Mouse (Mus musculus): ENCODE results near the gene Hhip. TPM values are rescaled to one million over a fixed set of nuclear protein-coding genes. Genes with fewer than 3 reads are reported as not detected.

Gene Hhip
- total and polyA plus RNA-seq, 3 experiments = not detected

GRCm38 (mm10) chr8:79945501-79946076 is 112.2 kb downstream of the Hhip start:
- H3K9ac ChIP-seq (ENCODE audit: control insufficient read depth, low read depth, low read length, poor library complexity, severe bottlenecking) = no peak overlapping the region
- H3K27ac ChIP-seq (ENCODE audit: control insufficient read depth, low read depth, low read length) = no peak overlapping the region
- no peaks in the 10 kb centered on the region for H3K36me3 ChIP-seq (ENCODE audit: control insufficient read depth in 1 of 2, insufficient read depth in 2 of 2, low read length in 2 of 2)
- no peaks in the 10 kb centered on the region for H3K9me3 ChIP-seq (replicated peaks; ENCODE audit: insufficient read depth, low read length)
- H3K79me2 ChIP-seq (ENCODE audit: control insufficient read depth, insufficient read depth, low read length, poor library complexity) = no peaks in the 10 kb centered on the region
- H3K4me1 ChIP-seq (ENCODE audit: control insufficient read depth in 1 of 2, insufficient read depth in 2 of 2, low read length in 2 of 2) = no peaks in the 10 kb centered on the region
- H3K27me3 ChIP-seq (ENCODE audit: control insufficient read depth in 1 of 2, insufficient read depth in 2 of 2, low read length in 2 of 2) = no peaks in the 10 kb centered on the region
- DNase-seq (ENCODE audit: low read depth, low spot score) = no peak
- TF ChIP-seq CTCF (IDR thresholded peaks at IDR 0.05 in 2 of 3, conservative IDR thresholded peaks at IDR 0.05 in 1 of 3; ENCODE audit: control insufficient read depth in 1 of 3, insufficient read depth in 1 of 3, low read depth in 2 of 3, low read length in 3 of 3, poor library complexity in 1 of 3, severe bottlenecking in 1 of 3) = no peak
- TF ChIP-seq TCF12 (IDR thresholded peaks at IDR 0.05; ENCODE audit: low read depth, low read length) = no peak
- TF ChIP-seq ETS1 (IDR thresholded peaks at IDR 0.05; ENCODE audit: low read depth, low read length) = no peak
- no peak for TF ChIP-seq ELF1 (IDR thresholded peaks at IDR 0.05; ENCODE audit: low read depth, low read length)
- no peak for TF ChIP-seq GATA1 (IDR thresholded peaks at IDR 0.05; ENCODE audit: low read depth, low read length)
- TF ChIP-seq POLR2AphosphoS5 (IDR thresholded peaks at IDR 0.05; ENCODE audit: borderline replicate concordance, low read depth, low read length) = no peak
- TF ChIP-seq CHD2 (IDR thresholded peaks at IDR 0.05; ENCODE audit: low read length) = no peak
- no peak for TF ChIP-seq JUND (IDR thresholded peaks at IDR 0.05; ENCODE audit: low read depth, low read length)
- TF ChIP-seq MAX (IDR thresholded peaks at IDR 0.05; ENCODE audit: low read length) = no peak
- no peak for TF ChIP-seq SIN3A (IDR thresholded peaks at IDR 0.05; ENCODE audit: low read length)
- peak overlapping the region; percentile 26 to 39; a peak in 3 of 4 replicates for H3K4me3 ChIP-seq (ENCODE audit: control insufficient read depth in 1 of 2, insufficient read depth in 1 of 2, low read depth in 2 of 2, low read length in 2 of 2)

- Histone ChIP-seq H3K9ac (ENCODE audit: control insufficient read depth, low read depth, low read length, poor library complexity, severe bottlenecking) (no peak overlapping the region), H3K79me2 (ENCODE audit: control insufficient read depth, insufficient read depth, low read length, poor library complexity) (no peaks in the 10 kb centered on the region), H3K27ac (ENCODE audit: control insufficient read depth, low read depth, low read length) (no peak overlapping the region), H3K4me1 (ENCODE audit: control insufficient read depth in 1 of 2, insufficient read depth in 2 of 2, low read length in 2 of 2) (no peaks in the 10 kb centered on the region), H3K27me3 (ENCODE audit: control insufficient read depth in 1 of 2, insufficient read depth in 2 of 2, low read length in 2 of 2) (no peaks in the 10 kb centered on the region), H3K36me3 (ENCODE audit: control insufficient read depth in 1 of 2, insufficient read depth in 2 of 2, low read length in 2 of 2) (no peaks in the 10 kb centered on the region), H3K9me3 (replicated peaks; ENCODE audit: insufficient read depth, low read length) (no peaks in the 10 kb centered on the region), H3K4me3 (ENCODE audit: control insufficient read depth in 1 of 2, insufficient read depth in 1 of 2, low read depth in 2 of 2, low read length in 2 of 2) (no peak overlapping the region)
- no peak for DNase-seq (ENCODE audit: low read depth, low spot score)
- TF ChIP-seq HCFC1 (IDR thresholded peaks at IDR 0.05; ENCODE audit: low read depth, low read length) = no peak
Measured at GRCm38 (mm10) chr8:79941070-79941469, 116.7 kb downstream of the Hhip start.

- no peak overlapping the region for H3K27ac ChIP-seq (ENCODE audit: control insufficient read depth, low read depth, low read length)
- H3K79me2 ChIP-seq (ENCODE audit: control insufficient read depth, insufficient read depth, low read length, poor library complexity) = no peaks in the 10 kb centered on the region
Measured at GRCm38 (mm10) chr8:79936856-79937445, 120.9 kb downstream of the Hhip start.

More at GRCm38 (mm10) chr8:79936856-79937445, 120.9 kb downstream of the Hhip start:
- no peak overlapping the region for H3K4me3 ChIP-seq (ENCODE audit: control insufficient read depth in 1 of 2, insufficient read depth in 1 of 2, low read depth in 2 of 2, low read length in 2 of 2)
- DNase-seq (ENCODE audit: low read depth, low spot score) = no peak
- H3K9ac ChIP-seq (ENCODE audit: control insufficient read depth, low read depth, low read length, poor library complexity, severe bottlenecking) = no peak overlapping the region
- H3K36me3 ChIP-seq (ENCODE audit: control insufficient read depth in 1 of 2, insufficient read depth in 2 of 2, low read length in 2 of 2) = no peaks in the 10 kb centered on the region
- H3K4me1 ChIP-seq (ENCODE audit: control insufficient read depth in 1 of 2, insufficient read depth in 2 of 2, low read length in 2 of 2) = no peaks in the 10 kb centered on the region
- TF ChIP-seq RCOR1 (IDR thresholded peaks at IDR 0.05; ENCODE audit: low read depth, low read length) (no peak), MAFK (IDR thresholded peaks at IDR 0.05; ENCODE audit: borderline replicate concordance, low read depth, low read length) (no peak), TBP (IDR thresholded peaks at IDR 0.05; ENCODE audit: low read depth, low read length) (no peak), GATA1 (IDR thresholded peaks at IDR 0.05; ENCODE audit: low read depth, low read length) (no peak), MXI1 (IDR thresholded peaks at IDR 0.05; ENCODE audit: low read depth, low read length) (no peak), NRF1 (IDR thresholded peaks at IDR 0.05; ENCODE audit: insufficient read depth, low read depth, low read length, poor library complexity, severe bottlenecking) (no peak), MAX (IDR thresholded peaks at IDR 0.05; ENCODE audit: low read length) (no peak), MAZ (IDR thresholded peaks at IDR 0.05; ENCODE audit: low read depth, low read length) (no peak), E2F4 (IDR thresholded peaks at IDR 0.05; ENCODE audit: borderline replicate concordance, low read depth, low read length) (no peak)
- no peaks in the 10 kb centered on the region for H3K27me3 ChIP-seq (ENCODE audit: control insufficient read depth in 1 of 2, insufficient read depth in 2 of 2, low read length in 2 of 2)
- no peaks in the 10 kb centered on the region for H3K9me3 ChIP-seq (replicated peaks; ENCODE audit: insufficient read depth, low read length)

Data from MEL (cell line).